Mouse (Mus musculus) brain, adult 2 months (tissue): ENCODE measurements around the gene Gm6482.
A peak's percentile ranks its signal among the peaks of the same experiment; 100 is the strongest.
"Not testable (repeated sequence)": the region's sequence is repeated elsewhere in the genome, so short reads cannot be mapped to it uniquely, and the experiment has no call there.

ENCODE experiments used
- DNase-seq: peaks from one replicate; pipeline ENCODE4 v3.0.0; 2011; ENCODE audit warnings: low read depth, low spot score

Gm6482 gene

DNA sequence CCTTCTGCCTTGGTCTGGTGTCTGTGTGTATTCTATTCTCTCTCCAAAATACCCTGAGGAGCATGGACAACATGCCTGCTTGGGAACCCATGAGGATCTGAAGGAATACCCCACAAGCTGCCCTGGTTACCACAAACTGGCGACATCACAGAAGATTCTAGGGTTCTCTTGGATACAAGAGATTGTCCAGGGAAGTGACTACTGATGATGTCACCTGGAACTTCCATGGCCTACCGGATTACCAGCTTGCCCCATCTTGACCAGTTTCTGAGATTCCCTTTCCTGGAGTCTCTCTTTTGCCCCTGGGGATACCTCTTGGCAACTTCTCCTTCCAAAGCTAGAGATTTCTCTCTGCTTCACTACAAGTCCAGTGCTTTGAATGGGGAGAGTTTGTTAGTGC lies at the start of gene Gm6482:
Gene Gm6482, minus strand, starts transcription at position 101 of the 400 bp plus-strand sequence.
- not testable (repeated sequence) for DNase-seq

DNA sequence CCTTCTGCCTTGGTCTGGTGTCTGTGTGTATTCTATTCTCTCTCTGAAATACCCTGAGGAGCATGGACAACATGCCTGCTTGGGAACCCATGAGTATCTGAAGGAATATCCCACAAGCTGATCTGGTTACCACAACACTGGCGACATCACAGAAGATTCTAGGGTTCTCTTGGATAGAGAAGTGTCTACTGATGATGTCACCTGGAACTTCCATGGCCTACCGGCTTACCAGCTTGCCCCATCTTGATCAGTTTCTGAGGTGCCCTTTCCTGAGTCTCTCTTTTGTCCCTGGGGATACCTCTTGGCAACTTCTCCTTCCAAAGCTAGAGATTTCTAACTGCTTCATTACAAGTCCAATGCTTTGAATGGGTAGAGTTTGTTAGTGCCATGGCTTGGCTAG lies 45.3 kb upstream of the Gm6482 start, which contains the start of gene Gm7954:
Gene Gm7954, minus strand, starts transcription at position 101 of the 400 bp plus-strand sequence.
- DNase-seq, result not testable (repeated sequence)

DNA sequence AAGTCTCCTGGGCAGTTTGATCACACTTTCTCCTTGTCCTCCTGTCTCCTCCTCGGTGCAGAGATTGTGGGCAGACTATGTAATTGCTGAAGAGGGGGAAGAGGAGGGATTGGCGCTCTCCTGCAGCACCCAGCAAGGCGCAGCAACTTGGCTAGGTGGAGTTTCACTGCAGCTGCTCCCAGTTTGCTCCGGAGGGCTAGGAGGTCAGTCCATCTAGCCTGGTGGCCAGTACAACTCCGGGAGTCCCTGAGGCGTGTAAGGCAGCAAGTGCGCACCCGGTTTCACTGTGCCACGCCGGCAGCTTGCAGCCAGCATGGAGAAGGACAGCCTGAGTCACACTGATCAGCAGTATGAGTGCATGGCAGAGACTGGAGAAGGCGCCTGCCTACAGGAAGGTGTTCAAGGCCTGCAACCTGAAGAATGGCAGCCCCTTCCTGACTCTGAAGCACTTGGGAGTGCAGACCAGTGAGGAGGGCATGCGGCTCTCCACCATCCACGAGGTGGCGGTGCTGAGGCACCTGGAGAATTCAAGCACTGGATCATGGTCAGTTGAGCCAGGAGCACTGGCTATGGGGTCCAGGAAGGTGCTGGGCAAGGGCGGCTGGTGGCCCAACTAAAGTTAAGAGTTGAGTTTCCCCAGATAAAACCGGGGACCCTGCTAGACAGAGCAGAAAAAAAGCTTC lies 17.5 kb upstream of the Gm6482 start:
- peak; percentile 2 for DNase-seq

DNA sequence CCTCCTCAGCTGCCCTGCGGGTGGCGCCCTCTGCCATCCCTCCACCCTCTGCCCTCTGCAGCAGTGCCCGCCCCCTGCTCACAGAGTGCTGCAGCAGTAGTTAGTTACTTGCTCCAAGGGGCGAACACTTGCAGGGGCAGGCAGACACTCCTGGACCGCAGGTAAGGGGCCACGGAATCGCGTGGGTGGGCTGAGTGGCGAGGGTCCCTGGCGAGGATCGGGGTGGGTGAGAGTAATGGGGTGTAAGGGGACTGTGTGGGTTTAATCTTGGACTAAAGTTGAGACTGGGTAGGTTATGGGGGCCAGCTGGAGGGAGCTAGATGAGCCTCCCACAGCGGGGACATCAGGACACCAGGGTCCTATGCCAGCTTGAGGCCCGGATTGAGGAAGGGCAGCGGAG lies 16.6 kb upstream of the Gm6482 start:
- not testable (repeated sequence) for DNase-seq

DNA sequence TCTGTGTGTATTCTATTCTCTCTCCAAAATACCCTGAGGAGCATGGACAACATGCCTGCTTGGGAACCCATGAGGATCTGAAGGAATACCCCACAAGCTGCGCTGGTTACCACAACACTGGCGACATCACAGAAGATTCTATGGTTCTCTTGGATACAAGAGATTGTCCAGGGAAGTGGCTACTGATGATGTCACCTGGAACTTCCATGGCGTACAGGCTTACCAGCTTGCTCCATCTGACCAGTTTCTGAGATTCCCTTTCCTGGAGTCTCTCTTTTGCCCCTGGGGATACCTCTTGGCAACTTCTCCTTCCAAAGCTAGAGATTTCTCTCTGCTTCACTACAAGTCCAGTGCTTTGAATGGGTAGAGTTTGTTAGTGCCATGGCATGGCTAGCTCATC lies 21.8 kb downstream of the Gm6482 start, which contains the start of gene Gm7945:
Gene Gm7945, minus strand, starts transcription at position 101 of the 400 bp plus-strand sequence.
- not testable (repeated sequence) for DNase-seq
